Mouse (Mus musculus) CD4-positive, CD25-positive, alpha-beta regulatory T cell, adult 4 months (primary cell): ENCODE results near the gene Zfp462. TPM values are rescaled to one million over a fixed set of nuclear protein-coding genes. Genes with fewer than 3 reads are reported as not detected.

Source experiments
- ATAC-seq: one replicate; pipeline ENCODE4 v1.8.0; 2017
- polyA plus RNA-seq, 2 experiments: library from polyadenylated mRNA; unstranded; fragments of 100-300 nt; shearing (Covaris generic); gene quantifications; one replicate each; pipeline ENCODE4 v1.2.1; 2017

The Zfp462 gene
- polyA plus RNA-seq, 2 experiments from 2014 or later, result not detected

DNA sequence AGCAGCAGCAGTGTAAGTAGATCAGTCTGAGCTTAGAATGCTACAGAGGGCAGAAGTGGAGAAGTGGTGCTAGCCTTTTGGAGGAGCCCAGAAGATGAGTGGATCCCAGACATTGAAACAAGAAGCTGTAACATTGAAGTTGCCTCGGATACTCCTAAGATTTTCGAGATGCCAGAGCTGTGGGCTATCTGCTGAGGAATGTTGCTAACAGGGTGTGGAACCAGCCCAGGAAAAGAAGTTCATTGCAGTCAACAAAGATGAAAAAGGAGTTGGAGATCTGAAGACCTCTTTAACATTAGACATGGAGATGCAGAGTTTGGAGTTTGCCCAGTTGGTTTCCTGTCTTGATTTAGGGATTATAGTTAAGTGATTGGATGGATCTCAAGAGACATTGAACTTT is 51.2 kb downstream of the Zfp462 start:
- no peak for ATAC-seq

DNA sequence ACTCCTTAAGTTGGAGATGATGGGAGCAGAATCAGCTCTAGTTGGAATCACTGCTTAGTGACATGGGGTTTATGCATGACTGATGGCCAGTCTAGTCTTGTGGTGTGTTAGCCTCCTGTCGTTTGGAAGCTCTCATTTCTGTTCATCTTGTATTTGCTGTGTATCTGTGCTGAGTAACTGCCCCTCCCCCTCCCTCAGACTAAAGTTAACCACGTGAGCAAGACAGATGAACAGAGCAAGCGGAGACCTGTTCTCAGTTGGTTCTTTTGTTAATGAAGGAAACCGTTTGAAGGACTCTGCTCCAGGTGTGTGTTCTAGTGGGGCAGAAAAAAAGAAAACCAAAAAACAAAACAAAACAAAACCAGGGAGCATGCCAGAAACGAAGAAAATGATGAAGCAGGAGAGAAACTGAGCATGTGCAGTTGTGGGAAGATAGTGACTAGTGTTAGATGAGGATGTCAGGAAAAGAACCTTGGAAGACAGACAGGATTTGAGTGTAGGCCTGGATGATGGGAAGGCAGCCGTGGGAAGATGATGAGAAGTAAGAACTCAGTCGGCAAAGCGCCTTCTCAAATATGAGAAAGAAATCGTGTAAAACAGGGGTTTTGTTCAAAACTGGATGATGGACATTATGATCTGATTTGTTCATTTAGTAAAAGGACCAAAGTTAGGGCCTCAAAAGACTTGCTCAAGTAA is 53.4 kb downstream of the Zfp462 start:
- no peak for ATAC-seq

DNA sequence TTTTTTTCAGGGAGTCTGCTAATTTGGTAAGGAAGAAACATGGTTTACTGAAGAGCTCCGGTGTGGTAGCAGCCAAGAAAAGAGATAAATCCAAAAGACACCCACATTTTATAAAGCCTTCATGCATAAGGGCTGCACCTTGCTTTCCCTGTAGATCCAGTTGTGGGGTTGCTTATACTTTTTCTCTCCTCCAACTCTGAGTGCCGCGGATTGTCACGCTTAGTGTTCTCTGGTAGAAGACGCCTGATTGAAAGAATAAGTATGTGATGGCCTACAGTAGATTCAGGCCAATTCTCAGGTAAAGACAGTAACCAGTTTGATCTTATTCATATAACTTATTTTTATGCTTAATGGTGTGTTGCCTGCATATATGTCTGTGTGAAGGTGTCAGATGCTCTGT is 54.7 kb downstream of the Zfp462 start:
- ATAC-seq, result no peak

DNA sequence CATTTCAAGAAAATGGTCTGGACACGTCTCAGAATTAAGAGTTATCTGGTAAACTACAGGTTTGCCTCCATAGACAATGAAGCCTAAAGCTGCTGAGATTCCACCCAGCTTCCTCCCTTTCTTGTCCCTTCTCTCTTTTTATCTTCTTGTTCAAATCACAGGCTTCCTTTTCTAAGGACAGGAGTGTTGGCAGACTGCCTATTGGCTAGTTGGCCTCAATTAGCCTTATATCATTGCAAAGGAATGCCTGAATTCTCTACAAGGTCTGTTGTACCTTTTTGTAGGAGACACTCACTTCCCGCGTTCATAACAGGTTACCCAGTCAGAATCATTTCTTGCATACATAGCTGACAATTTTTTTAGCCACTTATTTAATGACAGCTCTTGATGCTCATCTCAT is 56.5 kb downstream of the Zfp462 start:
- ATAC-seq, result no peak

DNA sequence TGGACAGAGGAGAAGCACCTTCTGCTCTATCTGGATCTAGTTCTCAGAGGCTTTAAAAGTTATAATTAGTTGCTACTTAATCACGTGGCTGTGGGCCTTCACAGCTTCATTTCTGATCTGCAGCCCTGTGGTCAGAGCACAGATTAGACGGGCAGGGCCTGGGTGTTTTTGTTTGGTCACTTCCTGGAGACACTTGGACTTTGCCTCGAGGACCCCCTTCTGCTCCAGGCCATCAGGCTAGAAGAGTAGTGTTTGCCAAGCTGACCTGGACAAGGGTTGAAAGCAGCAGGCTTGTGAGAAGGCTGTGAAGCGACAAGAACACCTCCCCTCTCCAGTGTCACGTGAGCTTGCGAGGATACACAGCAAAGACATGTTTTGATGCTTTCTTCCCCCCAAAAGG is 58.3 kb downstream of the Zfp462 start:
- no peak for ATAC-seq

DNA sequence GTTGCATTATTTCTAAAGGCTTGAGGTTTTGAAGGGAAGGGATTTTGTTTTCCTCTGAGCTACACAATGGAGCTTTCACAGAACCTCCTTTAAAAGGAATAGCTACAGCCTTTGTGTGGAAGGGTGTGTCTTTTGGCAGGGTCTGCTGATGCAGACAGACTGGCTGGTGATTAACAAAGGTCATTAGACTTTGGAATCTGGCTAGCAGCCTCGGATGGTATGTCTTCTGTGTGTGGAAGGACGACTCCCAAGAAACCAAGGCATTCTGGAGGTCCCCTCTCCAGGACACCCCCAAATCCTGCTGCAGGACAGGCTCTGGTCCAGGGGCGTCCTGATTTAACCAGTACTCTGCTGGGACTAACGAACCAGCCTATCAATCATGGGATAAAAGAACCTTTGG is 60.2 kb downstream of the Zfp462 start:
- ATAC-seq, result no peak

DNA sequence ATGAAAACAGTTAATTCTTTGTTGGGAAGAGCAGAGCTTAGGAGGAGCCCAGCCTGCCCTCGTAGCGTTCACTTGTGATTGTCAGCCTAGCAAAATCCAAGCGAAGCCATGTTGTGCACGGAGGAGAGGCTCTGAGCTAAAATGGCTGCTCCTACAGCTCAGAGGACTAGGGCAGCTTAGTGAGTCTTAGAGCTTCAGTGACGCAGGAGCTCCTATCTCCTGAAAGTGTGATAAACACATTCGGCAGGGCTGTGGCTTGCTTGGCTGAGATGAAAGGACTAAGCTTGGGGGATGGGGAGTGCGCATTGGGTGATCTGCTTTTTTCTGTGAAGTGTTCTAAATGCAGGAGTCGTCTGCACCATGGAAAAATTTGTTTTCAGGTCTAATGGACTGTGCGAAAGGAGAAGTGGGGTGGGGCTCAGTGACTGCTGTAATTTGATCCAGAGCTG is 60.7 kb downstream of the Zfp462 start:
- ATAC-seq, result no peak

DNA sequence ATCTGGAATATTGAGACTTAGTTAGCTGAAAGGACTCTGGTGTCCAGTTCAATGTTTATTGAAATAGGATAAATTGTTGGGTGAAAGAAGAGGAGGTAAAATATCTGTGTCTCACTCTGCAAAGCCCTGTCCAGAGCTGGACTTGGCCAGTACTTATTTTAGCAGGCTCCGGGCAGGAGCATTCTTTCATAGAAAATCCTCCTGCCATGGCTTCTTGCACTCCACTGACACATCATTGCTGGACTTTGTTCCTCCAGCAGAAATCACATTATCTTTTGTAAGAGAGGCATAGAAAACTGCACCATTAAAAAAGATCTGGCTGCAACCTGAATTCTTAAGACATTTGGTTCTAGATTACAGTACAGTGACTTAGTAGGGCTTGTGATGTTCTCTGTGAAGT is 61.2 kb downstream of the Zfp462 start:
- no peak for ATAC-seq

DNA sequence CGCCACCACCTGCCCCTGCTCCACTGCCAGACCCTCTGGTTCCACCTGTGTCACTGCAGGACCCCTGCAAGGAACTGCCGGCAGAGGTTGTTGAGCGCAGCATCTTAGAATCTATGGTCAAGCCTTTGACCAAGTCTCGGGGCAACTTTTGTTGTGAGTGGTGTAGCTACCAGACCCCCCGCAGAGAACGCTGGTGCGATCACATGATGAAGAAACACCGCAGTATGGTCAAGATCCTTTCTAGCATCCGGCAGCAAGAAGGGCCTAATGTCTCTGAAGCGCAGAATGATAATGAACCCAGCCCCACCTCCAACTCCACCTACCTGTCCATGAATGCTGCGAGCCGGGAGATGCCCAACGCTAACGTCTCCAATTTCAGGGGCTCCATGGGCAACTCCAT is 63.8 kb downstream of the Zfp462 start:
- ATAC-seq, result no peak

DNA sequence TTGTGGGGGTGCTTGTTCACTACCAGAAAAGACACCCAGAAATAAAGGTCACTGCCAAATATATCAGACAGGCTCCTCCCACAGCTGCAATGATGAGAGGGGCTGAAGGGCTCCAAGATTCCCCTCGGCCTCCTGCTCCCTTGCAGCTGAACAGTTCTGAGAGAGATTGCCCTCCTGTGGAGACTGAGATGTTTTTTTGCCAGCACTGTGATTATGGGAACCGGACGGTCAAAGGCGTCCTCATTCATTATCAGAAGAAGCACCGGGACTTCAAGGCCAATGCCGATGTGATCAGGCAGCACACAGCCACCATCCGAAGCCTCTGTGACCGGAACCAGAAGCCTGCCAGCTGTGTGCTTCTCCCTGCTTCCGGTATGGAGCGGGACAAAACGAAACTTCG is 66.5 kb downstream of the Zfp462 start:
- no peak for ATAC-seq

DNA sequence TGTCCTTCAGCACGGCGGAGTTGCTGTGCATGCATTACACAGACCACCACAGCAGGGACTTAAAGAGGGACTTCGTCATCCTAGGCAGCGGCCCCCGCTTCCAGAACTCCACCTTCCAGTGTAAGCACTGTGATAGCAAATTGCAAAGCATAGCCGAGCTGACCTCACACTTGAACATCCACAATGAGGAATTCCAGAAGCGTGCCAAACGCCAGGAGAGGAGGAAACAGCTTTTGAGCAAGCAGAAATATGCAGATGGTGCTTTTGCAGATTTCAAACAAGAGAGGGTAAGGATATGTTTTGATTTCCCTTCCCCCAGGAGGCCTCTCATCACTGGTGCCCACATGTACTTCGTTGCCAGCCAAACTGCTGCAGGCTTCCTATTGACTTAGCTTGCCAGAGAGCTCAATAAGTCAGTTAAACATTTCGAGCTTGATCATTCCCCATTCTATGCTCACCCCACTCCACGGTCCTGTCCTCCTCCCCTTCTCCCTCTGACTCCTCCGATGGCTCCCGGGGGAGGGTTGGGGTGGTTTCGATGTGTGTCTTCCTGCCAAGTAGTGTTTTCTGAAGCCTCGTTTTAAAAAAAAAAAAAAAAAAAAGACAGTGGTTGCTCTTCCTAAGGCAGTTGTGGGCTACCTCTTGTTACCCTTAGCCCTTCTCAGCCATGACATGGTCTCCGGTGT is 68.9 kb downstream of the Zfp462 start:
- no peak for ATAC-seq

DNA sequence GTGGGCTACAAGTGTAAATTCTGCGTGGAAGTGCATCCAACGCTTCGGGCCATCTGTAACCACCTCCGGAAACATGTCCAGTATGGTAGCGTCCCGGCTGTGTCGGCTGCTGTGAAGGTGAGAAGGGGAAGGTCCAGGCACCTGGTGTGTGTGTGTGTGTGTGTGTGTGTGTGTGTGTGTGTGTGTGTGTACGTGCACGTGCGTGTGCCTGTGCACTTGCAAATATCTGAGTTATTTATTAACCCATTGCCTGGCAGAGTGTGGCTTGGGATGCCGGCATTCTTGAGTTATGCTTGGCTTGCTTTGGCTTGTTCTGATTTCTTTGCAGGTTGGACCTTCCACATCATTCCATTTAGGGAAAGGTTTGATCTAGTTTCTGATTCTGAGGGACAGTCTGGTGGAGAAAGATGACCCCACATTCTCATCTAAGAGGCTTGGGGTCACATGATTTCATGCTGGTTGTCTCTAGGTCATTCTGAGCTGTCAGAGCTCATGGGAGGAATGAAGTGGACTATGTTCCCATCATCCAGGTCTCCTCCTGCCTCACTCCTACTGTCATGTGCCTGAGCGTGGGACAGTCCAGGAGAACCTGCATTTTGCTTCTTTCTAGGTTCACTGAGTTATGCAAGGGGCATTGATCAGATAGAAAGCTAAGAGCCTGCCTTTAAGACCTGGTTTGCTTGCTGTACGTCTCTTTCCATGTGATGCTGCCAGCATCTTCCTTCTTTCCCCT is 70.0 kb downstream of the Zfp462 start:
- ATAC-seq, result no peak

DNA sequence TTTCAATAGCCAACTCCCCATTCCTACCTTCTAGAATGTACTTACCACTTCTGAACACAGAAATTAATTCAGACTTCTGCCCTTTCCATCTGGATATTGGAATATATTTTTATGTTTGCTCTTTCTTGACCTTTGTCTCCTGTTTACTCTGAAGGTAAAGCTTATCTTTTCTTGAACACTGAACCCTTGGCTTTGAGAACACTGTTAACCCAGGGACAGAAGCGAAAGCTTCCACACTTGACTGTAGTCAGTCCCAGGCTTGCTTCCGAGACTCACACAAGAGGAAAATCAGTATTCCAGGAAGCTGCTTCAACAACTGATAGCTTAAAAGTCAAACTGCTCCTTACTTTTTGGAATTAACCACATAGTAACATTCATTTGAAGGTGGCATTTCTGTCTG is 70.7 kb downstream of the Zfp462 start:
- no peak for ATAC-seq

DNA sequence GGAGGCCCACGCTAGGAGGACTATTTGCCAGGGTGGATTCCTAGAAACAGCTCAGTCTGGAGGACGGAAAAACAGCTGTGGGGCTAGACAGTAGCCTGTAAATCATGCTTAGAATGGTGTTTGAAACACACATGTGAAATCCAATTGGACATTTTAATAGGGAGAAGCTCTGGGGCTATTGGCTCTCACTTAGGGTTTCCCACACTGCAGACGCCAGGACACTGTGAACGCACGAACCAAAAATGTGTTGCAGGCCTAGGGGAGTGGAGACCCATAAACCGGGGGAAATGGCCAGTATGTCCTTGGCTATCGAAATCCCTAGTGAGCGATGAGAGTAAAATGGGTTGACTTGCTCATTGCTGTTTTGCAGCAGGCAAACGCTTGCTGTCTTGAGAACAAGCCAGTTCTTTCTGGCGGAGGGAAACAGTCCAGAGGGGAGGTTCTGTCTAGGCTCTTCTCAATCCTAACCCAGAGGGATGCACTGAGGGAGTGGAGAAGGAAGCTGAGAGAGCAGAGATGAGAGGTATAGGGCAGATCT is 81.3 kb downstream of the Zfp462 start:
- no peak for ATAC-seq

DNA sequence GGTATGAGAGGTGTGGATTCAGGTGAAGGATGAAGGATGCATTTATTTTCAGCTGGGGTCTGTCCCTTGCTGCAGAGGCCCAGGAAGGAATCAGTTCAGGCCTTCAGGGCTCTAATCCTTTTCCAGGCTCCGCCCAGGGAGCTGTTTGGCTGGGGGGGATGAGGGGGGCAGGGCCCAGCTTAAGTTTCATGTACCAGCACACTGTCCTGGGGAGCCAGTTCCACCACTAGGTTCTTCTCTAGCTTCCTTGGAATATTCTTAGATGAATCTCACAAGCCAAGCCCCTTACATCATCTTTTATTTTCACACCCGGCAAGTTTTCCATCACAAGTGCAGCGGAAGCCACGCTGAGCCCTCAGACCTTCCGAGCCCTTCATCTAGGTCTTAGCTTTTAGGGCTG is 85.6 kb downstream of the Zfp462 start:
- ATAC-seq, result no peak

DNA sequence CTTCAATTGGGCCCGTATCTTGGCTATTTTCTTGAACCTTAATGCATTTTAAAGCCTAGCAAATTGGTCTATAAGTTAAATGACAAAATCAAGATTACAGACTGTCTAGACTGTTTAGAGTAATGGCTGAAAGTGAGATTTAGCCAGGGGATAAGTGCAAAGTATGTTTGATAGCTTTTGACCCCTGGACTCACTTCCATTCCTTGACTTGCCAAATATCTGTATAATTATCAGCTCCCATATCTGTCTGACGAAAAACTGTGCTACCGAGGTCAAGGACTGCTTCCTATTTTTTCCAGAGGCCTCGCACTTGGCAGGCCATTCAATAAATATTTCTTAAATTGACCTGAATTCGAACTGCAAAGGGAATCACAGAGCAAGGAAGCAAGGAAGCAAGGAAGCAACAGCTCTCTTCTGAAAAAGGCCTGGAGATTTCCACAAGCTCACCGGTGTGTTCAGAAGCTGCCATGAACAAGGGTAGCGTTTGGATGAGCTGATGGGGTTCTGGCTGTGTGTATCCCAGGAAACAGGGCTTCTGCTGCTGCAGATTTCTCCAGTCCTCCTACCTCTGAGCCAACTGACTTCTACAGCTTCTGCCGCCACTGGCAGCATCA is 87.6 kb downstream of the Zfp462 start:
- ATAC-seq, result no peak

DNA sequence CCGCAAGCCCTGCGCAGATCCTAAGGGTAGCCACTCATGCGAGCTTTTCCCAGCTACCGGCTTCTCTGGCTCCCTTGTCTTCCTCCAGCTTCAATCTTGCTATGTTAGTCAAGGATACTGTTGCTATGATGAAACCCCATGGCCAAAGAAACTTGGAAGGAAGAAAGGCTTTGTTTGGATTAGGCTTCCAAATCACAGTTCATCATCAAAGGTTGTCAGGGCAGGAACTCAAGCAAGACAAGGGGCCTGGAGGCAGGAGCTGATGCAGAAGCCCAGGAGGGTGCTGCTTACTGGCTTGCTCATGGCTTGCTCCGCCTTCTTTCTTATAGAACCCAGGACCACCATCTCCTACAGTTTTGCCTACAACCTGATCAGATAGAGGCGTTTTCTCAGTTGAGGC is 88.6 kb downstream of the Zfp462 start:
- no peak for ATAC-seq

DNA sequence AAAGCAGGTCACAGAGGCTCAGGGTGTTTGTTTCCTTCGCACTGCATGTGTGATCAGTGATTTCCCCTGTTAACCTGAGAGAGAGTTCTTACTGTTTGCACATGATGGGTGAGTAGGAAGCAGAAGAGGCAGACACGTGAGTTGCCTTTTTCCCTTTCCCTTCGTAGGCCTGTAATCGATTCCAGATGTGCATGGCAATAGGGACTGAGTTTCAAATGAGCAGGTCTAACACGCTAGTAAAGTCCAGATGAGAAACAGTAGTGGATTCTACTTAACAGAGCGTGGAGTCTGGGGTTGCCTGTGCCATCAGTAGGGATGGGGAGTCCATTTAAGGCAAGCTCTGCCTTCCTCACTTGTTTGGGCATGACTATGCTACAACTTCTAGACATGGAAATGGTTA is 93.3 kb downstream of the Zfp462 start:
- ATAC-seq, result no peak

DNA sequence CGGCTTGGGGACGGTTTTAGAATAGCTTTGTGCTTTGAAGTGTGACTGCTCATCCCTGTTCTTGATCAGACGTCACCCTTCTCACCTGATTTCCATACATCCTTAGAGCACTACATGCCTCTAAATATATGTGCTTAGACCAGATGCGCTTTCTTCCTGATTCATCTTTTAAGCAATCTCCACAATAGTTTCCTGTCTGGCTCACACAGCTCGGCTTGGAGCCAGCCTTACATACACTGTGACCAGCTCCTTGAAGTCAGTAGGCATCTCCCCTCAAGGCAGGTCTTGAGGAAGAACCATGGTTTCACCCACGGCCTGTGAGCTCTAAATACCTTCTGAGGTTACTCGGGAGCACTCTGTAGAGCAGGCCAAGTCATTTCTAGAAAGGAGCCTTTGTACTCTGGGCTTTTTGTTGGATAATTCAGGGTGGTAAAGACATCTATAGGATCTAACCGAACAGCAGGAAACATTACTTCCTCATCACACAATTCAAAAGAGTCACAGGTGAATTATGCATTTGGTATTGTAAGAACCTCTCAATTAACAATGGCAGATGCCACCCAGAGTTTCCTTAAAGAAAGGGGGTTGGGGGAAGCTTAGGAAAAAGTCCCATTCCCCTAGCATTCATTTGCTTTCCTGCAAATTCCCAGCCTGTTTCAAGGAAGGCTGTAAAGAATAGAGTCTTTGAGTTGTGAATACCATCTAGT is 95.6 kb downstream of the Zfp462 start:
- ATAC-seq, result no peak

DNA sequence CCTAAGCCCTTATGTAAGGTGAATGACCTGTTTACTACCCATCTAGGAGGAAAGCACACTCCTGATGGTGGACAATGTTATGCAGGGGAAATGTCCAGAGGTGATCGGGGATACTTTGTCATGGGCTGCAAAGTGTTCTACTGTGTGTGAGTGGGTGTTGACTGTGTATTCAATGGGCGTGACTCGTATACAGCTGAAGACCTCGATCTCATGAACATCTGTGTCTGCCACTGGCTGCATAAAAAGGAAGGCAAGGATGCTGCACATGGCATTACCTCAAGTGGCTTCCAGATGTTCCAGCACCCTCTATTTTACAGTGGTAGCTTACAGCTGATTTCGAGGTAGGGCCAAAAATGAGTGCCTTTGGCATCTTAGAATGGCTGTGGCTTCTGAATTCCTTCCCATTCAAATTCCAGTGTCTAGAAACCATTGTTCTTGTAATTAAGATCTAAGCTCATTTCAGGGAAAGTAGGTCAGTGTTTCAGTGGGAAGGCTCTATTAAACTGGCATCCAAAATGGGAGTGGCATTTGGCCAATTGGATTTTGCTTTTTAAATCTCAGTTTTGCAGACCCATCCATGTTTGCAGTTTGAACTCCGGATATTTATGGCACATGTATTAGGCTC is 96.4 kb downstream of the Zfp462 start:
- ATAC-seq, result no peak

DNA sequence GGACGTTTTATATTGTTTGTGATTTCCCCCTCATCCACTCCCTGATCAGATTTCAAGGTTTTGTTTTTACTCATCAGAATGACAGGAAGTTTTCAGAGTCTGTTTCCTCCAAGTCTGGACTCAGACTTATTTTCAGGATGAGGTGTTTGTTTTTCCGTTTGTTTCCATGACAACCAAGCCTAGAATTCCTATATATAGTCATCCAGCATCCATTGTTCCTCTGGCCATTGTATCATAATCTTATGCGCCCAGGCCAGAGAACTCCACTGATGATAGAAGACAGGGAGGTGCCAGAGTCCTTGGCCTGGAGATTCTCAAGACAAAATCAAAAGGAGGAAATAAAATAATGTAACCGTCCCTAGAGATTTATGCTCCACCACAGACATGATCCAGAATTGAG is 97.7 kb downstream of the Zfp462 start:
- ATAC-seq, result no peak

DNA sequence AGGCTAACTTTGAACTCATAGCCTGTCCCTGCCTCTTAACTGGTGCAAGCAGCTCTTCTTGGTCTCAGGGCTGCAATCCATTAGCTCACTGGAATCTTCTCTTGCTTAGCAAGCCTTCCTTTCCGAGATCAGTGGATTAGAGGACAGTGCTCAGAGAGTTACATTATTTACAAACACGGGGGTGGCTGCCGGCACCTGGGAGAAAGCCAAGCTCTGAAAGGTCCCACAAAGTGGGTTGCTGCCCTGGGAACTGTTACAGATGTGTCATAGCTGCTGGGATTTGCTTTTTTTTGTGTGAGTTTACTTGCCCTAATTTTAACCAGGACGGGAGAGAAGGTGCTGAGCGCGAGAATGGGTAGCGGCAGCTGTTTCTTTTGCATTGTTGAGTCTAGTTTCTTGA is 102.4 kb downstream of the Zfp462 start:
- no peak for ATAC-seq
